Mouse (Mus musculus) urinary bladder, adult 2 months (tissue): ENCODE data around the gene Ulk1. TPM values are rescaled to one million over a fixed set of nuclear protein-coding genes. Genes with fewer than 3 reads are reported as not detected.
A peak's percentile ranks its signal among the peaks of the same experiment; 100 is the strongest.
"Not testable (repeated sequence)": the region's sequence is repeated elsewhere in the genome, so short reads cannot be mapped to it uniquely, and the experiment has no call there.

Source experiments
- DNase-seq: peaks from one replicate; pipeline ENCODE4 v3.0.0; 2022; ENCODE audit warnings: low spot score
- polyA plus RNA-seq: library from polyadenylated mRNA; depleted of rRNA; stranded (reverse); fragments of >200 nt; gene quantifications from 2 replicates; pipeline ENCODE4 v1.2.3, GENCODE M21; 2012; rRNA removed

Gene Ulk1
- 26.4 and 41.9 TPM in 2 replicates for polyA plus RNA-seq

DNA sequence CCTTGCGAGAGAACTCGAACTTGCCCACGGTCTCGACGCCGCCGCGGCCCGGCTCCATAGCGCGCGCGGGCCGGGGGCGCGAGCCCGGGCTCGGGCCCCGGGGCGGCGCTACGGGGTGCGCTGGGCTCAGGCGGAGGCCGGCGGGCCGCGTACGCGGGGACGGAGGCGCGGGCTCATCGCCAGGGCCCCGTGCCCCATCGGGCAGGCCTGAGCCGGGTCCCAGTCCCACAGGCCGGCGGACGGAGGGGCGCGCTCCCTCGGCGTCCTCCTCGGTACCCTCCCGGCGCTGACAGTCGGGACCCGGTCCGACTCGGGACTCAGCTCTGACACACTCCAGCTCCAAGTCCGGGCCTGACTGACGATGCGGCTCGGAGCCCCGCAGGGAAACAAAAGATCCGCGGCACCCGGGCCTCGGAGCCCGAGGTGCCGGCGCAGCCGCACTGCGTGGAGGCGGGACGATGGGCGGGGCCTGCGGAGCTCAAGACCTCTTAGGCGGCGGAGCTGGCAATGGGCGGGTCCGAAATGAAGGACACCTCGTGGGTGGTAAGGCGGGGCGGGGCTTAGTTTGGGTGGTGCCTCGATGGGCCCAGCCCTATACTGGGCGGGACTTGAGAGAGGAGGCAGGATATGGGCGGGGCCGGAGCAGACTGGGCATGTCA, at the start of gene Ulk1:
Gene Ulk1 (minus strand): TSS at position 431 of the 659 bp plus-strand sequence.
- DNase-seq, result peak; percentile 96

DNA sequence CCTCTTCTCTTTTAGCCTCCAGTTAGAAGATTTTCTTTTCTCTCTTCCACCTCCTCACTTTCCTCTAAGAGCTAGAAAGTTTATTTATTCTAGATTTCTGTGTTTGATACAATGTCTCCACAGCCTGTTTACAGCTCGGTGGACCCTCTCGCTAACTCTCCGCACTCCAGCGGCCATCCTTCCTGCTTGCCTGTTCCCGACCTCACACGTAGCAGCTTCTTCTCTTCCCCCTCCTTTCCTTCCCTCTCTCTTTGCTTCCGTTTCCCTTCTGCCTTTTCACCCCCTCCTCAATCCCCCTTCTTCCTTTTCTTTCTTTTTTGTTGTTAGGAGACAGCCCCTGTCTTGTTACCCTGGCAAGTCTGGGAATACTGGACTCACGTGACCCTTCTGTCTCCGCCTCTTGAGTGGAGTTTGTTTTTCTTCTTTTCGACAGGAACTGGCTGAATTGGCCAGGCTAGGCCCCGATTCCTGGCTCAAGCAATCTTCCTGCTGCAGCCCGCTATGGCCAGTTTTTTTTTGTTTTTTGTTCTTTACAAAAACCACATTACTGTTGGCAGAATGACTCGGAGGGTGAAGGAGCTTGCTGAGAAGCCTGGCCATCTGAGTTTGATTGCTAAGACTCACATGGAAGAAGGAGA, 49.2 kb upstream of the Ulk1 start:
- DNase-seq, result no peak

DNA sequence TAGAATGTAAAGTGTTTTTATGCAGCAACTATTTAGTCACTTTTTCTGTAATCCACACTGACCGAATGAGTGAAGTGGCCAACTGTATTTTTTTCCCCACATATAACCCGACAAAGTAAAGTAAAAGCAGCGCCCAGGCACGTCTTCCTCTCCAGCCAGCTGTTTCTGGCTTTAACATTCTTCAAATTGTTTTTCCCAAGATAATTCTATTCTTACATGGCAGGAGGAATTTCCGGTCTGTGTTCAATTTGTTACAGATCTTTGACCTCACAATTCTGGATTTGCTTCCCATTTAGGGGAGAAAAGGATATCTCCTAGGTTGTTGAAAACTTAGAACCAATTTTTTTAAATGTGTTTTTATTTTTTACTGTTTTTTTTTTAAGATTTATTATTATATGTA, 47.2 kb upstream of the Ulk1 start:
- no peak for DNase-seq

DNA sequence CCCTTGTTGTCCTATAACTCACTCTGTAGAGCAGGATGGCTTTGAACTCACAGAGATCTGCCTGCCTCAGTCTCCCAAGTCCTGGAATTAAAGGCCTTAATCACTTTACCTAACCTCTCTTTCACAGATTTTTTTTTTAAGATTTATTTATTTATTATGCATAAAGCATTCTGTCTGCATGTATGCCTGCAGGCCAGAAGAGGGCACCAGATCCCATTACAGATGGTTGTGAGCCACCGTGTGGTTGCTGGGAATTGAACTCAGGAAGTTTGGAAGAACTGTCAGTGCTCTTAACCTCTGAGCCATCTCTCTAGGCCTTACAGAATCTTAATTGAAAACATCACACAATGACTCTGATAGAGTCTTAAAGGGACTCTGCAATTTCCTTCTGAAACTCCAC, 43.1 kb upstream of the Ulk1 start:
- no peak for DNase-seq

DNA sequence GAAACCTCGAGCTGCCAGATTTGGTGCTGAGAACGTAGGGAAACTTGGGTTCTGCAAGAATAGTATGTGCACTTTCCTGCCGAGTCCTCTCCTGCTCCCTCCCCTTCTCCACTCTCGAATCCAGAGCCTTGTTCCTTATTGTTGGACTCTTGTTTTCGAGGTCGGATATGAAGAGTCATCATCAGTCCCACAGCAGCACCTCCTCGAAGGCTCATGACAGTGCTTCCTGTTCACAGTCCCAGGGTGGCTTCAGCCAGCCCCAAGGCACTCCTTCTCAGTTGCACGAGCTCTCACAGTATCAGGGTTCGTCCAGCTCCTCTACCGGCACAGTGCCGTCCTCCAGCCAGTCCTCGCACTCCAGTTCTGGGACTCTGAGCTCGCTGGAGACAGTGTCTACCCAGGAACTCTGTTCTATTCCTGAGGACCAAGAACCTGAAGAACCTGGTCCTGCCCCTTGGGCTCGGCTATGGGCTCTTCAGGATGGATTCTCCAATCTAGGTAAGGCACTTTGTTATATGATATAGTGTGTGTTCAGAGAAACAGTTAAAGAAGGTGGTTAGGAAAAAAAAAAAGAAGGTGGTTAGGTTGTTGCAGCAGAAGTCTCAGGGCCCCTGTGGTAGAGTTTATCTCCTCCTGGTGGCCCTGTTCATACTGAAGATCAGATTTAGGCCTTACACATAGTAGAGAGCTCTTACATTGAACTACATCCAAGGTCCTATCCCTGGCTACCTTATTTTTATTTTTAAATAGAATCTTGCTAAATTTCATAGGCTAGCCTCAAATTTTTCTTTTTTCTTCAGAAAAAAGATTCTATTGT, 31.4 kb upstream of the Ulk1 start:
- no peak for DNase-seq

DNA sequence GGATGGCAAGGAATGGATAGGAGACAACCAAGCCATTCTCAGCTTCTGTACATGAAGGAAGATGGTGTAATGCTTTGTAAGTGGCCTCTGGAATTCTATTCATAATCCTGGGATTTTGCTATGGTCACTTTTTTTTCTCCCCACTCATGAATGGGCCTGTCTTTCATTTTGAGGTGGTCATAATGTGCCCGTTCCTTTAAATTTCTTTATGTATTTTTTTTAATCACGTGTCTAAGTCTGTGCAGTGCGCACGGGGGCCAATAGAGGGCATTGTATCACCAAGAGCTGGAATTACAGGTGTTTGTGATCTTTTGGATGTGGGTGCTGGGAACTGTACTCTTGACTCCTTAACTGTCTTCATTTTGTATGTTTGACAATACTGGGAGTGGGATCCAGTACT, 30.6 kb upstream of the Ulk1 start:
- no peak for DNase-seq

DNA sequence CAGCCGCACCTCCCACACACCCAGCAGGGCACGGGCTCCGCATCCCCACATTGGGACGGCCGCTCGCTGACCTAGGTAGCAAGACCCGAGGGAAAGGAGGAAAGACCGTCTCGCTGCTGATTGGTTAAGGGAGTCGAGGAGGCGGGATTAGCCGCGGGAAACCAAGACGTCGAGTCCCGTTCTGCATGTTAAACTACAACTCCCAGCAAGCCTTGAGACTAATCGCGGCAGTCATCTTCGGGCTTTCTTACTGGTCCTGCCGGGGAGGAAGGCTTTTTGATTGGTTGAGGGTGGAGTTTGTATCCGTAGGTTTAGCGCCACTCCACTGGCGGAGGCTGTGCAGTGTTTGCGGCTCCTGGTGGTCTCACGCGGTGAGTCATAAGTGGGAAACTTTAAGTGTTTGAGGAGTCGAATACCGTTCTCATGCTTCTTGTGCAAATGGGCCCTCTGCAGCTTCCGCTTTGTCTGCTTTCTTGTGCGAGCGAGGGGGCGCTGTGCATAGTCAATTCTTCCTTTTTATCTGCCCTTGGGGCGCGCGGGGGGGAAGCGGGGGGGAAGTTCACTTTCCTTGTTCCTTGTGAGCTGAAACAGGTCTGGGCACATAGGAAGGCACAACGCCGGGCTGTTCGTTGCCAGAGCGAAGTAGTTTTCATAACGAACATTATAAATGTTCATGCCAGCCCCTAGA, 29.9 kb upstream of the Ulk1 start, which contains the start of the genes Hscb and Chek2:
Gene Hscb (minus strand): TSS at position 100 of the 688 bp plus-strand sequence.
Gene Chek2 (plus strand): TSS at position 302 of the 688 bp plus-strand sequence.
- peak; percentile 88 for DNase-seq

DNA sequence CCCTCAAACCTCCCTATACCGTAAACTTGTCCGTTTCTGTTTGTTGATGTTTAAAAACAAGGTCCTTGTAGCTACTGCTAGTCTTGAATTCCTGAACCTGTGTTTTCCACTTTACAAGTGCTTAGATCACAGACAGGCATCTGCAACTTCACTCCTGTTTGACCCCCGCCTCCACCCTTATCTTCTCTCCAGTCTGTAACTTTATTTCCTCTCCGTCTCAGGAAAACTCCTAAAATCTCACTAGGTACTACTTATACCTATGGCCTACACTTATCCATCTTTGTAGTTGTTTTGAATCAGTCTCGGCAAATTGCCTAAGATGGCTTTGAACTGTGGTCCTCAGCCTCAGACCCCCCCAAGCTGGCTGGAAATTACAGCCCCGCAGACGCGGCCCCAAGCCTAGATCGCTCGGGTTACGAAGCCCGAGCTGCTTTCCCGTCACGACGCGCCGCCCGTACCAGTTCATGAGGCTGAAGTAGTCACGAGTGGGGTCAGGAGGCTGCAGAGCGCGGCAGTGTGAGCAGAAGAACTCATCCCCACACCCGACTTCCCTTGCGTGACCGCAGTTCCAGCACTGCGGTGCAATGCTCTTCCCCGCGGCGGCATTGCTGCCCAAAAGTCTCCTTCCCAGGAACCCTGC, 29.3 kb upstream of the Ulk1 start:
- no peak for DNase-seq

DNA sequence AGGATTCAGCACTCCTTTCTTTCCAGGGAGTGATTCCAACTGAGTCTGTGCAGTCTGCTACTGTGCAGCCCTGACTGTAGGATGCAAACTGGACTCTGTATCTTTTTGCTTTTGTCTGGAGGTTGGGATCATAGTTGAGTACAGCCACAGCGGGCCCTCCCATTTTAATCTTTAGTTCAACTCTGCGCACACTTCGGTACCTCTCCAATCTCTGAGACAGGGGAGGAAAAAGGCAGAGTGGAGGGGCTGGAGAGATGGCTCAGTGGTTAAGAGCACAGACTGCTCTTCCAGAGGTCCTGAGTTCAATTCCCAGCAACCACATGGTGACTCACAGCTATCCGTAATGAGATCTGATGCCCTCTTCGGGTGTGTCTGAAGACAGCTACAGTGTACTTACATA, 28.1 kb upstream of the Ulk1 start:
- DNase-seq, result not testable (repeated sequence)

DNA sequence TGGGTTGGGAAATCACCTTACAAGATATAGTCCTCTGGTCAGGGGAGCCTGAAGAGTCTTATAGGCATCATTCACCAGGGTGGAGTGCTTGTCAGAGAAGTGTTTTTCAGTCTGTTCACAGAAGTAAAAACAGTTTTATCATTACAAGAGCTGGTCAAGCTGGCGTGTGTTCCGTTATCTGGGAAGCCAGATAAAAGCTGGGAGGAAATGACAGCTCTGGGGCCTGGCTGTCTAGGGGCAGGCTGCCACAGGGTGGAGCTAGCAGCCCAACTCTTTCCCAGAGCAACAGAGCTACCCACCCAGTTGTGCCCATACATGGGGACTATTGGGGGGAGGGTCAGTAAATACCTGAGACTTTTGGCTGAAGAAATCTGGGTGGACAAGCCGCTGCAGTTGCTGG, 26.1 kb upstream of the Ulk1 start:
- no peak for DNase-seq

DNA sequence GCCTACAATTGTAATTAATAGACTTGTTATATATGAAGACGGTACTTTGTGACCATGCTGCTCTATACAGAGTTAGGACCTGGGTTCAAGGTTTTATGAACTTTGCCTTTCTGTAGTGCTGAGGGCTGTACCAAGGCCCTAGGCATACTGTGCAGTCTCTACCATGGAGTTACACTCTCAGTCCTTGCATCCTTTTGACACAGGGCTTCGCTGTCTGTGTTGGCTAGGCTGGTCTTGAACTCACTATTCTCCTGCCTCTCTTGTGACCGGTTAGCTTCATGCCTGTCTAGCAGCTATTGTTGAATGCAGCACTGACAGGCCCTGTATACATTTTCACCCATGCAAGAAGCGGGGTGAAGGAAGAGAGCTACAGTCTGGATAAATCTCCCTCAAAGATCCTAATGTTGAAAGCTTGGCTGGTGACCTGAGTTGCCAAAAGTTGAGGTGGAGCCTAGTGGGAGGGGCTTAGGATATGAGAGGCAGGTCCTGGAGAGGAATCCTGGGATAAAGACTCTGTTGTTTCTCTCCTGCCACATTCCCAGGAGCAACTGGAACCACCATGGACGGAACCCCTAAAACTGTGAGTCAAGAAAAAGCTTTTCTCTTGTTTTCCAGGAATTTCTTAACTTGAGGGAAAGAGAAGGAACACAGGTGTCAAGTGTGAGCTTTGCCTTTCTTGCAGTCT, 21.3 kb upstream of the Ulk1 start:
- no peak for DNase-seq

DNA sequence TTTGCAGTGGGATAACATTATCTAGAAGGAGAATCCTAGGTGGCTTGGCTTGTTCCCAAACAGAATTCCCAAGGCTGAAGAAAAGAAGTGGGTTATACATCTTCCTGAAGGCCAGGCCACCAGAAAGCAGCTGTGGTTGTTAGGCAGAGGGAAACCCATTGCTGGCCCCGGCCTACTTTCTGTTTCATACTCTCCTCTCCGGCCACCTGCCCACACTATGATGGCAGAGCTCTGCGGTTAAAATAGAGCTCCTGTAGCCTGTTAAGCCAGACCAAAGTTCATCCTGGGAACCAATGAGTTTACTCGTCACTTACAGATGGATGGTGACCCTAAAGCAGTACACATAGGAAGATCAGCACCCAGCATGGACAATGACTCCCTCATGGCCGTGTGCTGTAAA, 17.7 kb upstream of the Ulk1 start:
- DNase-seq, result no peak

DNA sequence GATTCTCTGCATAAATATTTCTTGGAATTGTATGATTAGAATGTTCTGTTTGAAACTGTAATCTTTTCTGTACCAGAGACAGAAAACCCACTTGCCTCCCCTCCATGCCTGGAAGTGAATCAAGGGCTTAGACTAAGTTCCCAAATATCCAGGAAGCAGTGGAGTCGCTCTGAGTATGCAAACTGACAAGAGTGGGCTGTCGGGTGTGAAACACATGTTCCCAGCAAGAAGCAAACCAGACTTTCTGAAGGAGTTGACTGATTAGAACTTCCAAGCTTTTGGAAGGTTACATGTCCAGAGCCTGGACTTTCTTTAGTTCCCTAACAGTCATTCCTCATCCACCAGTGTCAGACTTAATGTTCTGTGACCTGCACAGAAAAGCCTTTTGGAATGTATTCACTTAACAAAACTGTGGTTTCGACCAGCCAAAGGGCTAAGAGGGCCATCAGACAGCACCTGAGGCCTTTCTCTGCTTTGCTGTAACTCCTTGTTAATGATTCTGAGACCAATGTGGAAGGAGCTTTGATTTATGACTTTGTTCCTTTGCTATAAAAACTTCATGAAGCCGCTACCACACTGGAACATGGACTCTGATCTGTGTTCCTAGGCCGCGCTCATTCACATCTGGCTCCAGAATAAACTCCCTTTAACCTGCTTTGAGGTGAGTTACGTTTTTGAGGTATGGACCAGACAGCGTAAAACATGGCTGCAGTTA, 17.0 kb upstream of the Ulk1 start:
- DNase-seq, result no peak

DNA sequence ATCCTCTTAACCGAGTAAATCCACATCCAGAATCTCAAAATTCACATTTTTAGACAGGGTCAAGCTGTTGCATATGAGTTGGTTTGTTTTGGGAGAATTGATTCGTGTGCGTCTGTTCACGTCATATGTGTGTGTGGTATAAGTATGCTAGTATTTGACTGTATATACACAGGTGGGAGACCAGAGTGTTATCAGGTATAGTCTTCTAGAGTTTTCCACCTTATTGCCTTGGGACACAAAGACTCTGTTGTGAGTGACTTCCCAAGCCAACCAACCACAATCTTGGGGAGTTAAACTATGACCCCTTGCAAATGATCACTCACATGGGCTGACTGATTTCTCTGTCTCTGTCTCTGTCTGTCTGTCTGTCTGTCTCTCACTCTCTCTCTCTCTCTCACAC, 14.5 kb upstream of the Ulk1 start:
- no peak for DNase-seq

DNA sequence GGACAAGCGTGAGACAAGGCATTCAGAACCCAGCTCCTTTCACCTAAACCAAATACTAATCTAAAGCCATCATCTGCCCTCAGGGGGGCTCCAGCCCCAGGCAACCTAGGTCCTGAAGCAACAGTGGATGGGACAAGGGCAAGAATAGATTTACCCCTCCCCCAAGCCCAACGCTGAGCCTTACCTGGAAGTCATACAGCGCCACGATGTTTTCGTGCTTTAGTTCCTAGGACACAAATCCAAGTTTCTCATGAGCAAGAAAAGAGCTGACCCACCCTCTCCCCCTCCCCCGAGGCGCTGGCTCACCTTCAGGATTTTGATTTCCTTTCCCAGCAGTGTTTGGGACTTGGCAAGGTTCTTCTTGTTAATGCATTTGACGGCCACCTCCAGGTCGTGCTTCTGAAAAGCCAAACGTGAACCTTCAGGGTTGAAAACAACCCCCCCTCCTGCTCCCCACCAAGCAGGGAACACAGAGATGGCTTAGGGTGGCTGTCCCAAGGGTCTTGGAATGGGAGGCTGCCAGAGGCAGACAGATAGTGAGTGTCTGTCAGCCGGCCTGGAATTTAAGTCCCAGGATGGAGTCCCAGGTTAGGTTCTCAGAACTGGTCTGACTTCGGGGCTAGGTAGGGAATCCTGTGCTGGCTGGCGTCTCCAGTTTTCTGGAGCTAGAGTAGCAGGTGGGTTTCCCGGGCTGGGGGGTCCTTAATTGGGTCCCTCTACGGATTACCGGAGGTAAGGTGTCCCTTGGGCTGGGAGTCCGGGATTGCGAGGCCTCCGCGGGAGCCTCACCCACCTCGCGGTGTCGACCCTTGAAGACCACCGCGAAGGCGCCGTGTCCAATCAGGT, 853 bp downstream of the Ulk1 start:
- DNase-seq, result no peak

DNA sequence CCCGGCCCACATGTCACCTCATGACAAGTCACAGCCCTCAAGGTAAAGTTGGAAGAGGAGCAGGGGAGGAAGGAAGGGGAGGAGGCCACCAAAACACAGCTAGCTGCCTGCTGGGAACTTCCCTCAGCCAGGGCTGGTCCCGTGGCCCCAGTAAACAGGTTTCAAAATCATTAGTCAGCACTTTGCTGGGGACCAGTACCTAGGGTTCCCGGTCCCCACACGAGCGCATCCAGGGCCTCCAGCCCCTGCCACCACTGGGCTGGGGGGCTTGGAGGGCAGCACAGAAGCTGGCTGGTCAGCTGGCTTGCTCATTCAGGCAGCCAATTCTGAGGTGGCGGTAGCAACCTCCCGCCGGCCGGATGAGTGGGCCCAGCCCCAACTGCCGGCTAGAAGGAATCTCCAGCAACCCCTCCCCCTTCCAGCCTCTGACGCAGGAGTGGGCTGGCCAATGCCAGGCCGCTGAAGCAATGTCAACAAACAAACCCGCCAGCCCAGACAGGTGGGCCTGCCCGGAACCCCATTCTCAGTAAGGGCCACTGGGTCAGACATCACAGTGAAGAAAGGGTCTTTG, 1.8 kb downstream of the Ulk1 start:
- DNase-seq, result peak; percentile 77

DNA sequence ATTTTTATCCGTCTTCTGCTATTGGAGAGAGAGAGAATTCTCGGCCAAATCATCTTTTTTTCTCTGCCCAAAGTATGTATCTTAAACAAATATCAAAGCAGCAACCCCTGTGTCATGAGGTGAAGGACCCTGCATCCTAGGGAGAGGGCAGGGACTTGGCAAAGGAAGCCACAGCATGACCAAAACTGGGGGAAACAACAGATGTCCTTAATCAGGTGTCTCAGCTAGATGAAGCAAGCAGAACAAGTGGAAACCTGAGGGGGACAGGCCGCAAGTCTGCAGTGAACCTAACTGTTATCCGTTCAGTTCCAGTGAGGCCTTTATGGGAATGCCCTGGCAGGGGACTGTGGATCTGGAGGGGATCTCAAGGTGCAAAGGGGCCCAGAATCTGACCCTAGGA, 2.4 kb downstream of the Ulk1 start:
- no peak for DNase-seq

DNA sequence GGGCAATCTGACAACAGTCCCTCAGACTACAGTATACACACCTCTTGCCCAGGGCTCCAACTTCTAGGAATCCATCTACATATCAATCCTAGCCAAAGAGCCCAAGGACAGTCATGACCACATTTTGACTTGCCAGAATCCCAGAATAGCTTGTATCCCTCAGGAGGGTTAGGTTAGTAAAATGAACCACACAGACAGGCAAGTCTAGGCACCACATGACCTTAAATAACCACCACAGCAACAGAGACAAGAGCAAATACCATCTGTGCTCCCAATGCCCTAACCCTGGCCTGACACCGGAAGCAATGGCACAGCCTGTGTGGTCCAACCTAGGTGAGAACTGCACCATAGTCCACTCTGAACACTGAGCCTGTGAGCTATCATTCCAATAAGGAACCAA, 3.2 kb downstream of the Ulk1 start:
- DNase-seq, result no peak

DNA sequence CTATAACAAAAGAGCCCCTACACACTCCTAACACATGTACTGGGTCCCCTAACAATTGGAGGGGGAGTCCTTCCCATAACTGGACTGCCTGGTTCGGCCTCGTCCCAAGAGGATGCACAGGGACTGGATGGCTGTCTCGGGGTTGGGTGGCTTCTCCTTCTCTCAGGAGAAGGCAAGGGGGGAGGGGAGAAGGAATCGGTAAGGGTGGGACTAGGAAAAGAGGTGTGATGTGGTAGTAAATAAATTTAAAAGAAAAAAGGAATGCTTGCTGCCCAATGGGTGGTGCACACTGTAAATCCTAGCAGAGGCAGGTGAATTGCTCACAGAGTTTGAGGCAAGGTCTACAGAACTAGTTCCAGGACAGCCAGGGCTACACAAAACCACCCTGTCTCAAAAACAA, 3.7 kb downstream of the Ulk1 start:
- DNase-seq, result no peak
